Mouse (Mus musculus) induced T-regulatory cell, adult 2 months (primary cell): ENCODE measurements at regions not wholly inside any gene's neighbourhood (a gene's known extent, or its start where the extent isn't known, plus 50 kb on each side); places are given as distances from the start of the nearest gene placed in this dataset.
A peak's percentile ranks its signal among the peaks of the same experiment; 100 is the strongest.

ENCODE experiments used
- DNase-seq: peaks from one replicate; pipeline ENCODE4 v3.0.0-alpha.2; 2012; ENCODE audit warnings: low read depth

GRCm38 (mm10) chr6:73401059-73401458, 68.4 kb downstream of the 4931417E11Rik start:
- no peak for DNase-seq

- DNase-seq = no peak
Measured at GRCm38 (mm10) chr6:73389301-73389700, 80.2 kb downstream of the 4931417E11Rik start.

- DNase-seq = no peak
Measured at GRCm38 (mm10) chr6:73386261-73386660, 83.2 kb downstream of the 4931417E11Rik start.

GRCm38 (mm10) chr6:73379825-73380224, 89.6 kb downstream of the 4931417E11Rik start:
- DNase-seq = no peak

GRCm38 (mm10) chr6:73377884-73378283, 91.6 kb downstream of the 4931417E11Rik start:
- no peak for DNase-seq

- DNase-seq = no peak
Measured at GRCm38 (mm10) chr6:73376291-73376690, 93.2 kb downstream of the 4931417E11Rik start.

- no peak for DNase-seq
Measured at GRCm38 (mm10) chr6:73372901-73373300, 96.6 kb downstream of the 4931417E11Rik start.

GRCm38 (mm10) chr6:73371866-73372265, 97.6 kb downstream of the 4931417E11Rik start:
- DNase-seq = no peak

- no peak for DNase-seq
Measured at GRCm38 (mm10) chr6:73370901-73371300, 98.6 kb downstream of the 4931417E11Rik start.

GRCm38 (mm10) chr6:73368836-73369141, 100.7 kb downstream of the 4931417E11Rik start:
- no peak for DNase-seq

GRCm38 (mm10) chr6:73368047-73368835, 101.2 kb downstream of the 4931417E11Rik start:
- DNase-seq = no peak

- peak; percentile 72 for DNase-seq
Measured at GRCm38 (mm10) chr6:73367616-73368015, 101.9 kb downstream of the 4931417E11Rik start.

- DNase-seq = no peak
Measured at GRCm38 (mm10) chr6:73366626-73367025, 102.8 kb downstream of the 4931417E11Rik start.

GRCm38 (mm10) chr6:73365306-73365705, 104.2 kb downstream of the 4931417E11Rik start:
- DNase-seq = no peak

- DNase-seq = no peak
Measured at GRCm38 (mm10) chr6:73334995-73335394, 86.8 kb downstream of the Suclg1 start.

- no peak for DNase-seq
Measured at GRCm38 (mm10) chr6:73329666-73330065, 81.5 kb downstream of the Suclg1 start.
